Mouse (Mus musculus): ENCODE measurements at regions not wholly inside any gene's neighbourhood (a gene's known extent, or its start where the extent isn't known, plus 50 kb on each side); places are given as distances from the start of the nearest gene placed in this dataset.

- WGBS, result 28% methylated on average over 7 of the region's 7 CpGs
- Histone ChIP-seq H3K9me3 (ENCODE audit: control insufficient read depth) (no peaks in the 10 kb centered on the region), H3K36me3 (ENCODE audit: control insufficient read depth, insufficient read depth) (no peaks in the 10 kb centered on the region), H3K4me2 (replicated peaks; ENCODE audit: low read depth) (no peak overlapping the region), H3K4me3 (ENCODE audit: low read depth, low read length) (no peak overlapping the region), H3K9ac (ENCODE audit: low read depth, low read length) (no peak overlapping the region), H3K27ac (ENCODE audit: low read depth, low read length) (no peak overlapping the region), H3K27me3 (replicated peaks; ENCODE audit: control insufficient read depth, insufficient read depth, low read length) (0 out of 2 replicates have a peak, but pooled peaks cover 3% of the 10 kb centered on the region), H3K4me1 (replicated peaks; ENCODE audit: control insufficient read depth, insufficient read depth, low read length) (no peaks in the 10 kb centered on the region)
- peak; percentile 68 for TF ChIP-seq CTCF (IDR thresholded peaks at IDR 0.05; ENCODE audit: low read depth)
- ATAC-seq, result no peak
Observed at GRCm38 (mm10) chr4:131270192-131270591, 326.0 kb downstream of the Matn1 start.

GRCm38 (mm10) chr4:131272060-131272459 is 327.9 kb downstream of the Matn1 start:
- no peak overlapping the region for H3K9ac ChIP-seq (ENCODE audit: low read depth, low read length)
- H3K4me2 ChIP-seq (replicated peaks; ENCODE audit: low read depth), result no peak overlapping the region
- no peak for TF ChIP-seq CTCF (IDR thresholded peaks at IDR 0.05; ENCODE audit: low read depth)
- H3K9me3 ChIP-seq (ENCODE audit: control insufficient read depth), result no peaks in the 10 kb centered on the region
- 0 out of 2 replicates have a peak, but pooled peaks cover 3% of the 10 kb centered on the region for H3K27me3 ChIP-seq (replicated peaks; ENCODE audit: control insufficient read depth, insufficient read depth, low read length)
- H3K36me3 ChIP-seq (ENCODE audit: control insufficient read depth, insufficient read depth), result no peaks in the 10 kb centered on the region
- WGBS, result 73% methylated on average over 7 of the region's 7 CpGs
- H3K4me1 ChIP-seq (replicated peaks; ENCODE audit: control insufficient read depth, insufficient read depth, low read length), result no peaks in the 10 kb centered on the region
- no peak overlapping the region for H3K27ac ChIP-seq (ENCODE audit: low read depth, low read length)
- no peak overlapping the region for H3K4me3 ChIP-seq (ENCODE audit: low read depth, low read length)
- ATAC-seq, result no peak

GRCm38 (mm10) chr4:131293560-131293959 is 349.4 kb downstream of the Matn1 start:
- Histone ChIP-seq H3K4me3 (ENCODE audit: low read depth, low read length) (no peak overlapping the region), H3K4me1 (replicated peaks; ENCODE audit: control insufficient read depth, insufficient read depth, low read length) (no peaks in the 10 kb centered on the region), H3K27me3 (replicated peaks; ENCODE audit: control insufficient read depth, insufficient read depth, low read length) (no peaks in the 10 kb centered on the region), H3K9ac (ENCODE audit: low read depth, low read length) (no peak overlapping the region), H3K27ac (ENCODE audit: low read depth, low read length) (no peak overlapping the region), H3K36me3 (ENCODE audit: control insufficient read depth, insufficient read depth) (no peaks in the 10 kb centered on the region), H3K4me2 (replicated peaks; ENCODE audit: low read depth) (no peak overlapping the region), H3K9me3 (ENCODE audit: control insufficient read depth) (no peaks in the 10 kb centered on the region)
- ATAC-seq, result no peak
- 85% methylated on average over 2 of the region's 2 CpGs for WGBS
- TF ChIP-seq CTCF (IDR thresholded peaks at IDR 0.05; ENCODE audit: low read depth), result no peak

DNA sequence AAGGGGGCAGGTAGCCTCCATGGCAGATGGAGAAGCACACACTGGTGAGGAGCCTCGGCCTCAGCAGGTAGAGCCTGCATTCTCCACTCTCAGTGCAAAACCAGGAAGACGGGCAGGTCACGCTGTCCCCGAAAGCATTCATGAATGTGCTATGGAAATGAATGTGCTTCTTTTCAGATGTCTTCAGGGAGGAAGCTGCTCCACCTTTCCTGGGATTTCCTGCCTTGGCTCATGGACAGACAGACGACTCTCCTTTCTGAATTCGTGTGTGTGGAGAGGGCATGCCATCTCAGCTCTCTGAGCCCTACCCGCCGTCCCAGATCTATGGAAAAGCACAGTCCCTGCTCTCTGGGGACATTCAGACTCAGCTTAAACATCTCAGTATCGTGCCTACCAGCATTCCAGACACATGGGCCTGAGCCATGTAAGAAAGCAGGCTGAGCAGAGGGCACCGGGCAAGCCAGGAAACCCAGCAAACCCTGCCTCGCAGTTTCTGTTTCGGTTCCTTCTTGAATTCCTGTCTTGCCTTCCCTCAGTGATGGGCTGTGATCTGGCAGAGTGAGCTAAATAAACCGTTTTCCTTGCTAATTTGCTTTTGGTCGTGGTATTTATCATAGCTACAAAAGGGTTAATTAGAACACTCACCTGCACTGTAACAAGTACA is 354.0 kb downstream of the Matn1 start:
- Histone ChIP-seq H3K9ac (ENCODE audit: low read depth, low read length) (no peak overlapping the region), H3K27me3 (replicated peaks; ENCODE audit: control insufficient read depth, insufficient read depth, low read length) (no peaks in the 10 kb centered on the region), H3K4me2 (replicated peaks; ENCODE audit: low read depth) (no peak overlapping the region), H3K36me3 (ENCODE audit: control insufficient read depth, insufficient read depth) (no peaks in the 10 kb centered on the region), H3K9me3 (ENCODE audit: control insufficient read depth) (no peaks in the 10 kb centered on the region), H3K4me1 (replicated peaks; ENCODE audit: control insufficient read depth, insufficient read depth, low read length) (no peaks in the 10 kb centered on the region), H3K4me3 (ENCODE audit: low read depth, low read length) (no peak overlapping the region), H3K27ac (ENCODE audit: low read depth, low read length) (no peak overlapping the region)
- no peak for ATAC-seq
- TF ChIP-seq CTCF (IDR thresholded peaks at IDR 0.05; ENCODE audit: low read depth), result no peak
- 57% methylated on average over 14 of the region's 14 CpGs for WGBS

- H3K9me3 ChIP-seq (ENCODE audit: control insufficient read depth), result no peaks in the 10 kb centered on the region
- no peak overlapping the region for H3K27ac ChIP-seq (ENCODE audit: low read depth, low read length)
- ATAC-seq, result peak; percentile 57; the same call in 1 of the 2 replicates
- WGBS, result 78% methylated on average over 3 of the region's 3 CpGs
- no peaks in the 10 kb centered on the region for H3K4me1 ChIP-seq (replicated peaks; ENCODE audit: control insufficient read depth, insufficient read depth, low read length)
- no peak overlapping the region for H3K9ac ChIP-seq (ENCODE audit: low read depth, low read length)
- H3K27me3 ChIP-seq (replicated peaks; ENCODE audit: control insufficient read depth, insufficient read depth, low read length), result no peaks in the 10 kb centered on the region
- no peak overlapping the region for H3K4me3 ChIP-seq (ENCODE audit: low read depth, low read length)
- H3K4me2 ChIP-seq (replicated peaks; ENCODE audit: low read depth), result no peak overlapping the region
- TF ChIP-seq CTCF (IDR thresholded peaks at IDR 0.05; ENCODE audit: low read depth), result no peak
- H3K36me3 ChIP-seq (ENCODE audit: control insufficient read depth, insufficient read depth), result no peaks in the 10 kb centered on the region
Observed at GRCm38 (mm10) chr4:131303936-131304335, 359.8 kb downstream of the Matn1 start.

- Histone ChIP-seq H3K9me3 (ENCODE audit: control insufficient read depth) (no peaks in the 10 kb centered on the region), H3K27ac (ENCODE audit: low read depth, low read length) (no peak overlapping the region), H3K4me1 (replicated peaks; ENCODE audit: control insufficient read depth, insufficient read depth, low read length) (no peaks in the 10 kb centered on the region), H3K4me3 (ENCODE audit: low read depth, low read length) (no peak overlapping the region), H3K27me3 (replicated peaks; ENCODE audit: control insufficient read depth, insufficient read depth, low read length) (no peaks in the 10 kb centered on the region), H3K36me3 (ENCODE audit: control insufficient read depth, insufficient read depth) (no peaks in the 10 kb centered on the region), H3K4me2 (replicated peaks; ENCODE audit: low read depth) (no peak overlapping the region), H3K9ac (ENCODE audit: low read depth, low read length) (no peak overlapping the region)
- TF ChIP-seq CTCF (IDR thresholded peaks at IDR 0.05; ENCODE audit: low read depth), result no peak
- WGBS, result 81% methylated on average over 12 of the region's 12 CpGs
- no peak for ATAC-seq
Observed at GRCm38 (mm10) chr4:131304361-131304777, 360.2 kb downstream of the Matn1 start.

All from intestine, postnatal 0 days (tissue).